Comparison of ENCODE assay signal across 7 mouse cellular contexts in genomic region chr10:58255213-58255892, GRCm38 (mm10). TPM values are rescaled to one million over a fixed set of nuclear protein-coding genes. Genes with fewer than 3 reads are reported as not detected.
DNase-seq lines count a peak whose midpoint lies in the region; ATAC-seq lines count a peak whose summit lies in the region.

Gene Gcc2 (plus strand): TSS chr10:58255497.

- no peaks in the 10 kb centered on the region for H3K9me3 ChIP-seq in intestine, embryonic 15.5 days
- 0 out of 2 replicates have a peak, but pooled peaks cover 2% of the 10 kb centered on the region for H3K9me3 ChIP-seq in midbrain, embryonic 10.5 days (replicated peaks)

- intact Hi-C loops in gastrocnemius, postnatal 36 days (cut with DNase I): no loop called here
- intact Hi-C loops in left cerebral cortex, postnatal 25 days (cut with DNase I): loop anchor here (10.0 kb wide), 1 partner anchor 511 kb away; no protein-coding TSS in a partner anchor

- H3K27me3 ChIP-seq in intestine, embryonic 15.5 days (replicated peaks): no peaks in the 10 kb centered on the region
- H3K27me3 ChIP-seq in midbrain, embryonic 10.5 days (ENCODE audit: low read depth, poor library complexity, severe bottlenecking): no peaks in the 10 kb centered on the region

- peak within 1 kb of the TSS; percentile 74 for H3K27ac ChIP-seq in intestine, embryonic 15.5 days
- H3K27ac ChIP-seq in midbrain, embryonic 10.5 days (replicated peaks): peak within 1 kb of the TSS; percentile 89

- peak within 1 kb of the TSS; percentile 49 for H3K4me2 ChIP-seq in intestine, embryonic 15.5 days (replicated peaks)

- under 1% methylated on average over 58 of the region's 58 CpGs for WGBS in intestine, embryonic 15.5 days
- under 1% methylated on average over 58 of the region's 58 CpGs for WGBS in midbrain, embryonic 10.5 days

- peak within 1 kb of the TSS; percentile 95 for H3K4me3 ChIP-seq in intestine, embryonic 15.5 days (replicated peaks)
- H3K4me3 ChIP-seq in midbrain, embryonic 10.5 days: peak within 1 kb of the TSS; percentile 87

- peak; percentile 98 for ATAC-seq in intestine, embryonic 15.5 days

- 0 out of 2 replicates have a peak, but pooled peaks cover 2% of the 10 kb centered on the region for H3K36me3 ChIP-seq in intestine, embryonic 15.5 days
- H3K36me3 ChIP-seq in midbrain, embryonic 10.5 days: peaks cover 26% of the 10 kb centered on the region

- peak within 1 kb of the TSS; percentile 84 for H3K9ac ChIP-seq in intestine, embryonic 15.5 days

- H3K4me1 ChIP-seq in intestine, embryonic 15.5 days (replicated peaks): no peaks in the 10 kb centered on the region
- peaks cover 14% of the 10 kb centered on the region for H3K4me1 ChIP-seq in midbrain, embryonic 10.5 days

- DNase-seq in adrenal gland, adult 2 months: peak; percentile 96
- DNase-seq in embryo, embryonic 11.5 days (ENCODE audit: low read depth, low spot score): peak; percentile 90
- peak; percentile 85 to 88 for DNase-seq in gastrocnemius, postnatal 36 days
- DNase-seq in left cerebral cortex, postnatal 25 days (ENCODE audit: low spot score in 2 of 2): peak; percentile 92 to 95
- peak; percentile 95 for DNase-seq in midbrain, embryonic 10.5 days (ENCODE audit: low spot score)
- DNase-seq in right cerebral cortex, postnatal 4 days: peak; percentile 93

RNA-seq across cellular contexts. Expression of gene Gcc2, which starts in this region (rescaled TPM):
- 10 to 100 TPM; 32.8 to 46.7 TPM for total RNA-seq in adrenal gland, adult 2 months (2021)
- polyA plus RNA-seq in adrenal gland, adult 2 months (2012; rRNA removed): 1.2 and 2.2 TPM in 2 replicates
- 10 to 100 TPM; 15.1 to 24.0 TPM for total RNA-seq in gastrocnemius, postnatal 36 days (2021)
- 75.3 and 85.5 TPM in 2 replicates for polyA plus RNA-seq in intestine, embryonic 15.5 days (2015; fragmentation: Nextera tagmentation; extraction: Ambion mirVana)
- 10 to 100 TPM; 84.9 to 98.4 TPM for total RNA-seq in left cerebral cortex, postnatal 25 days (2021)
- 40.1 and 49.2 TPM in 2 replicates for polyA plus RNA-seq in midbrain, embryonic 10.5 days (2016; fragmentation: Nextera tagmentation; extraction: Ambion mirVana)

Comparison
In these comparisons a context has a peak if more than half of its experiments do, and no peak if none do; other contexts are left out.
1. Peak in every context shown above with its lines: DNase-seq, ATAC-seq, H3K4me3 ChIP-seq and H3K27ac ChIP-seq.
2. RNA of gene Gcc2 (polyA plus RNA-seq): 75.3 to 85.5 TPM in intestine, embryonic 15.5 days and 40.1 to 49.2 TPM in midbrain, embryonic 10.5 days; 1.2 to 2.2 TPM in adrenal gland, adult 2 months; every median in the first group is over 10 times any median in the second.